Mouse (Mus musculus): ENCODE measurements around the gene A830031A19Rik. TPM values are rescaled to one million over a fixed set of nuclear protein-coding genes. Genes with fewer than 3 reads are reported as not detected.

The A830031A19Rik gene
- total and polyA plus RNA-seq, 3 experiments, result not detected

DNA sequence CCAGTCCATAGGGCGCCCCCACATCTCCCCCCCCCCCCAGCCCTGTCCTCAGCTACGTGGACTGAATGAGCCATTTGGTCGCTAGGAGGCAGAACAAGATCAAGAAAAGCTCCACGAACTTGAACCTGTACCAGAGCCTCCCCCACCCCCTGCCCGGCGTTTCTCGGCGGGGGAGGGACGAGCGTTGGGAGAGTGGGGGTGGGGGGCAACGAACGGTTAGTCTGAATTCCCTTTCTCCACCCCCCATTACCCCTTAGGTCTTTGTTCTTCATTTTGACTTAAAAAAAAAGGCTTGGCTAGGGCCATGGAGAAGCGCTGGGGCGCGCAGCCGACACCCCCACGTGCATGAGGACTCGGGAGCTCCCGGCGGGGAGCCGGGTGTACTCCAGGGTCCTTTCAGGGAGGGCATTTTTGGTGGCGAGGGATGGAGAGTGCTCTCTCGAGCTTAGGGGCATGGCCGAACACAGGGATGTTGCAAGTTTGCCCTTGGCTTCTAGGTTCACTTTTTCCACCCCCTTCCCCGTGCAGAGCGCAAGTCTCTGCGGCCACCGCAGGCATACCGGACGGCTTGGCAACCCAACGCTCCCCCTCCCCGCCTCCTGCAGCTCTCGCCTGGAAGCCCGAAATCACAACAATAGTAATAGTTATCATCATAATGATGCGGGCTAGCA lies 6.3 kb upstream of the A830031A19Rik start (continued):
- 0 out of 2 replicates have a peak, but pooled peaks have one; percentile 9 for TF ChIP-seq TBP (IDR thresholded peaks at IDR 0.05; ENCODE audit: low read depth, low read length)
- TF ChIP-seq MYC (IDR thresholded peaks at IDR 0.05; ENCODE audit: low read depth, low read length), result peak; percentile 52; the same call in 1 of the 2 replicates
- TF ChIP-seq KAT2A (conservative IDR thresholded peaks at IDR 0.05; ENCODE audit: low read depth, low read length), result no peak
- TF ChIP-seq RCOR1 (IDR thresholded peaks at IDR 0.05; ENCODE audit: low read depth, low read length), result no peak

DNA sequence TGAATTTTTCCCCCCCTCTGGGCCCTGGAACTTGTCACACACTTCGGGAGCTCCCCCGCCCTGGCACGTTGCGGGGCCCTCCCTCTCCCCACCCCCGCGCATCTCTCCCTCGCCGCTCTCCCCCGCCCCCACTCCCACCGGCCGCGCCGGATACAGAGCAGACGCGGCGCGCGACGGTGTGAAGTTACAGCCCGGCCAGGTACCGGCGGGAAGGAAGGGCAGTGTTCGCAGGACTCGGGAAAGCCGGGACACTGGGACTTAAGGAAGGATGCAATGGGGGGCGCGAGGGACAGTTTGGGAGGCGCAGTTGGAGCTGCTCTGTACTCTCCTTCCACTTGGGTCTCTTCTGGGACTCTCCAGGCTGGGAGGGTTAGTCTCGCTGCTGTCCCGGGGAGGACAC lies 5.7 kb upstream of the A830031A19Rik start:
- no peaks in the 10 kb centered on the region for H3K9me3 ChIP-seq (replicated peaks; ENCODE audit: insufficient read depth, low read length)
- H3K27ac ChIP-seq (ENCODE audit: control insufficient read depth, low read depth, low read length), result peak overlapping the region; percentile 96

DNA sequence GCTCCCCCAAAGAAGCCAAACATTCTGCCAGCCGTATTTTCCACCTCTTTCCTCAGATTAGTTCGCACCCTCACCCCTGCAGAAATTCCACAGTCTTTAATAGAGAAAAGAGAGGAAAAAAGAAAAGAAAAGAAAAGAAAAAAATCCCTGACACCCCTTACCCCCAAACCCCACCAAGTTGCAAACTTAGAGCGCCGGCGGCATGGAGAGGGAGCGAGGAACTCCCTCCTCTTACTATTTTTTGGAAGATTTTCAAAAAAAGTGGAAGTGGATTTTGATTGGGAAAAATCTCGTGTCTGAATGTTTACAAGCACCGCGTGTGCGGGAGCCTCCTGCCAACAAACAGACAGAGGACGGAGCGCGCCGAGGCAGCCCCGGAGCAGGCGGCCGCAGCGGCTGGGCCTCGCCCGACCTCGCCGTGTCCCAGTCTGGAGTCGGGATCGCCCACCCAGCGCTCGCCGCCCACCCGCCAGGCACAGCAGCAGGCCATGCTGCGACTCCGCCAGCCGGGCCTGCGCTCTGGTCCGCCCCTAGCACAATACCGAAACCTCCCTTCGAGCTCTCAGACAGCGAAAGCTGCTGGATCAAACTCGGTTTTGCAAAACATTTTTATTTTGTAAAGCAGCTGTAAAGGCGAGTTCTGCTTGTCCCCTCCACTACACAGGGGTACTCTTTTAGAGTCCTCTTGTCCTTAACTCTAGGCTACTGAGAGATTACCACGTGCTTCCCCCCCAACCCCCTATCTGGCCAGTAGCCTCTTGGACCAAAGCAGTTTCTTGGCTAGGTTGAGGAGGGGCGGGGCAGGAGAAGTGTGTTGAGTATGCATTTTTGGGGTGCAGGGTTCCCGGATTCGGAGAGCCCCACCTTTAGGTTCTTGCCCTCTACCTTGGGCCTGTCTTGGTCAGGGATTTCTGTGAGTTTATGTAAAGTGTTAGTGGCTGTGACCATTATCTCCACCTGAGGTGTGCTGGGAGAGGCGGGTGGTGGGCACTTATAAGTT lies 4.8 kb upstream of the A830031A19Rik start:
- Histone ChIP-seq H3K36me3 (ENCODE audit: control insufficient read depth in 1 of 2, insufficient read depth in 2 of 2, low read length in 2 of 2) (peaks cover 2 to 14% of the 10 kb centered on the region in 2 experiments), H3K4me3 (ENCODE audit: control insufficient read depth in 1 of 2, insufficient read depth in 1 of 2, low read depth in 2 of 2, low read length in 2 of 2) (peak overlapping the region; percentile 69 to 82), H3K27ac (ENCODE audit: control insufficient read depth, low read depth, low read length) (peak overlapping the region; percentile 96), H3K79me2 (ENCODE audit: control insufficient read depth, insufficient read depth, low read length, poor library complexity) (peaks cover 86% of the 10 kb centered on the region), H3K9ac (ENCODE audit: control insufficient read depth, low read depth, low read length, poor library complexity, severe bottlenecking) (peak overlapping the region; percentile 98), H3K9me3 (replicated peaks; ENCODE audit: insufficient read depth, low read length) (no peaks in the 10 kb centered on the region), H3K27me3 (ENCODE audit: control insufficient read depth in 1 of 2, insufficient read depth in 2 of 2, low read length in 2 of 2) (no peaks in the 10 kb centered on the region), H3K4me1 (ENCODE audit: control insufficient read depth in 1 of 2, insufficient read depth in 2 of 2, low read length in 2 of 2) (peaks cover 4 to 5% of the 10 kb centered on the region in 2 experiments; a peak in 3 of 4 replicates)
- DNase-seq (ENCODE audit: low read depth, low spot score), result peak; percentile 90
- TF ChIP-seq MAZ (IDR thresholded peaks at IDR 0.05; ENCODE audit: low read depth, low read length) (no peak; the same call in 1 of the 2 replicates), MAX (IDR thresholded peaks at IDR 0.05; ENCODE audit: low read length) (peak; percentile 84), MYB (IDR thresholded peaks at IDR 0.05; ENCODE audit: low read depth, low read length) (no peak), ELF1 (IDR thresholded peaks at IDR 0.05; ENCODE audit: low read depth, low read length) (no peak), MYC (IDR thresholded peaks at IDR 0.05; ENCODE audit: low read depth, low read length) (peak; percentile 94), HCFC1 (IDR thresholded peaks at IDR 0.05; ENCODE audit: low read depth, low read length) (peak; percentile 37), SMC3 (IDR thresholded peaks at IDR 0.05; ENCODE audit: low read depth, low read length) (peak; percentile 12; the same call in 1 of the 2 replicates), ETS1 (IDR thresholded peaks at IDR 0.05; ENCODE audit: low read depth, low read length) (peak; percentile 7; the same call in 1 of the 2 replicates), CHD1 (IDR thresholded peaks at IDR 0.05; ENCODE audit: low read depth, low read length) (peak; percentile 97), NELFE (IDR thresholded peaks at IDR 0.05; ENCODE audit: low read depth, low read length) (no peak; the same call in none of the 2 replicates), UBTF (IDR thresholded peaks at IDR 0.05; ENCODE audit: borderline replicate concordance, insufficient read depth, low read depth, low read length) (peak; percentile 67; the same call in 1 of the 2 replicates), MXI1 (IDR thresholded peaks at IDR 0.05; ENCODE audit: low read depth, low read length) (peak; percentile 94), GABPA (IDR thresholded peaks at IDR 0.05; ENCODE audit: low read depth, low read length) (no peak), ZNF384 (IDR thresholded peaks at IDR 0.05; ENCODE audit: low read depth, low read length) (0 out of 2 replicates have a peak, but pooled peaks have one; percentile 19), POLR2A (IDR thresholded peaks at IDR 0.05; ENCODE audit: control insufficient read depth in 1 of 2, insufficient read depth in 1 of 2, low read depth in 1 of 2, low read length in 2 of 2, poor library complexity in 1 of 2) (peak; percentile 51 to 72; a peak in 3 of 4 replicates), KAT2A (conservative IDR thresholded peaks at IDR 0.05; ENCODE audit: low read depth, low read length) (no peak), SIN3A (IDR thresholded peaks at IDR 0.05; ENCODE audit: low read length) (peak; percentile 57), MAFK (IDR thresholded peaks at IDR 0.05; ENCODE audit: borderline replicate concordance, low read depth, low read length) (0 out of 2 replicates have a peak, but pooled peaks have one; percentile 45), TBP (IDR thresholded peaks at IDR 0.05; ENCODE audit: low read depth, low read length) (peak; percentile 82), USF1 (IDR thresholded peaks at IDR 0.05; ENCODE audit: low read depth, low read length) (peak; percentile 65)

More for the DNA sequence above, 5.7 kb upstream of the A830031A19Rik start:
- H3K79me2 ChIP-seq (ENCODE audit: control insufficient read depth, insufficient read depth, low read length, poor library complexity), result peaks cover 93% of the 10 kb centered on the region
- H3K36me3 ChIP-seq (ENCODE audit: control insufficient read depth in 1 of 2, insufficient read depth in 2 of 2, low read length in 2 of 2), result peaks cover 10 to 21% of the 10 kb centered on the region in 2 experiments
- H3K4me3 ChIP-seq (ENCODE audit: control insufficient read depth in 1 of 2, insufficient read depth in 1 of 2, low read depth in 2 of 2, low read length in 2 of 2), result peak overlapping the region; percentile 69 to 82
- TF ChIP-seq RCOR1 (IDR thresholded peaks at IDR 0.05; ENCODE audit: low read depth, low read length), result no peak
- TF ChIP-seq BHLHE40 (IDR thresholded peaks at IDR 0.05; ENCODE audit: borderline replicate concordance, low read depth, low read length), result peak; percentile 46; the same call in 1 of the 2 replicates
- peak in 1 of 2 experiments; percentile 33; a peak in 1 of 4 replicates for TF ChIP-seq POLR2A (IDR thresholded peaks at IDR 0.05; ENCODE audit: control insufficient read depth in 1 of 2, insufficient read depth in 1 of 2, low read depth in 1 of 2, low read length in 2 of 2, poor library complexity in 1 of 2)
- peak; percentile 59; the same call in 1 of the 2 replicates for TF ChIP-seq POLR2AphosphoS2 (IDR thresholded peaks at IDR 0.05; ENCODE audit: low read length)
- TF ChIP-seq ZMIZ1 (IDR thresholded peaks at IDR 0.05; ENCODE audit: low read depth, low read length), result peak; percentile 50
- TF ChIP-seq ETS1 (IDR thresholded peaks at IDR 0.05; ENCODE audit: low read depth, low read length), result 0 out of 2 replicates have a peak, but pooled peaks have one; percentile 4
- 0 out of 2 replicates have a peak, but pooled peaks have one; percentile 29 for TF ChIP-seq TCF12 (IDR thresholded peaks at IDR 0.05; ENCODE audit: low read depth, low read length)
- no peak for TF ChIP-seq HCFC1 (IDR thresholded peaks at IDR 0.05; ENCODE audit: low read depth, low read length)
- H3K27me3 ChIP-seq (ENCODE audit: control insufficient read depth in 1 of 2, insufficient read depth in 2 of 2, low read length in 2 of 2), result no peaks in the 10 kb centered on the region
- peak; percentile 86 for DNase-seq (ENCODE audit: low read depth, low spot score)
- H3K9ac ChIP-seq (ENCODE audit: control insufficient read depth, low read depth, low read length, poor library complexity, severe bottlenecking), result peak overlapping the region; percentile 98
- H3K4me1 ChIP-seq (ENCODE audit: control insufficient read depth in 1 of 2, insufficient read depth in 2 of 2, low read length in 2 of 2), result peaks cover 6 to 11% of the 10 kb centered on the region in 2 experiments; a peak in 3 of 4 replicates

All from MEL (cell line).